Mouse (Mus musculus): ENCODE data around the gene Masp1. TPM values are rescaled to one million over a fixed set of nuclear protein-coding genes. Genes with fewer than 3 reads are reported as not detected.

Masp1 gene
- total RNA-seq, 2 experiments from 2014 or later, result 14.7 to 15.2 TPM

GRCm38 (mm10) chr16:23471551-23471950 lies 49.1 kb downstream of the Masp1 start:
- no peak for DNase-seq (ENCODE audit: extremely low spot score in 1 of 2, low spot score in 1 of 2)

DNA sequence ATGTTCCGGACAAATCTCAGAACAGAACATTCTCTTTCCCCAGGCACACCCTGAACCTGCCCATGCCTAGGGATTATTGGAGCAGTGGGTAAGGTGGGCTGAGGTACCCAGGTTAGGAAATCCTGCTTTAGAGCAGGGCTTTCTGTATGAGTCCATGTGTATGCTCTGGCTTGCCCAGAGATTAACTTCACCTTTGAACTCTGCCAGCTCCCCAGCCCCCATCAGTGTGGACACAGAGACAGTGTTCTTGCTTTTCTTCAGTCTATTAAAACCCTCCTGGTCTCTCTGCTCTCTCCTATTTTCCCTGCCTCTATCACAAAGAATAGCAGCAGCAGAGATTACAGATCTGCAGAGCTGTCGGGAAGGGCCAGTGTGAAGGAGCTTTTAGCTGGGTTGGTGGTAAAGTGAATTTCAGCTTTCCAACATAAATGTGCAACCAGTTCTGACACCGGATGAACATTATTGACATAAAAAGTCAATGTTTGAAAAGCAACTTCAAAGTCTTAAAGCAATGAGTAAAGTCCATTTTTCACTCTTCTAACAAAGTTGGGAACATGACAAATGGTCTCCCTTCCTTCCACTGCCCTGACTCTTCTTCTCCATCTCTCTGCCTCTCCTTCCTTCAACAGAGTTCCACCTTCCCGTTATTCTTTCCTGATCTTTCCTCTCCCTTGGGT lies 56.8 kb downstream of the Masp1 start:
- no peak for DNase-seq (ENCODE audit: extremely low spot score in 1 of 2, low spot score in 1 of 2)

GRCm38 (mm10) chr16:23458906-23459588 lies 61.6 kb downstream of the Masp1 start:
- no peak for DNase-seq (ENCODE audit: extremely low spot score in 1 of 2, low spot score in 1 of 2)

- DNase-seq (ENCODE audit: extremely low spot score in 1 of 2, low spot score in 1 of 2), result no peak
Observed at GRCm38 (mm10) chr16:23457338-23457737, 63.3 kb downstream of the Masp1 start.

DNA sequence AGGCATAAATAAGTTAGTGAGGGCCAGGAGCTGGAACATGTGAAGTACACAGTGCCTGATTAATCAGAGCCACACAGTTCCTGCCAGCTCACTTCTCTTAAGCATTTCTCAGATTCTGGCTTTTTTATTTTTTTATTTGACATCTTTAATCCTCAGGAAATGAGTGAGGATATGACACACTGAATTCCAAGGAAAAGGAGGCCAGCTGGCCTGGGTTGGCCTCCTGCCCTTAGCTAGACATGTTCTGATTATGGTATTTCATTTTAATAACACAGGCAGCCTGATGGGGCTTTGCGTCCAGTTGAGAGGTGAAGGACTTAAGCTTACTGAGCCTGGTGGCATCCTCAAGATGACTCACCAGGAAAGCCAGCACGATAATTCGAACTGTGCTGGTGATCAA lies 64.1 kb downstream of the Masp1 start:
- DNase-seq (ENCODE audit: extremely low spot score in 1 of 2, low spot score in 1 of 2), result no peak

DNA sequence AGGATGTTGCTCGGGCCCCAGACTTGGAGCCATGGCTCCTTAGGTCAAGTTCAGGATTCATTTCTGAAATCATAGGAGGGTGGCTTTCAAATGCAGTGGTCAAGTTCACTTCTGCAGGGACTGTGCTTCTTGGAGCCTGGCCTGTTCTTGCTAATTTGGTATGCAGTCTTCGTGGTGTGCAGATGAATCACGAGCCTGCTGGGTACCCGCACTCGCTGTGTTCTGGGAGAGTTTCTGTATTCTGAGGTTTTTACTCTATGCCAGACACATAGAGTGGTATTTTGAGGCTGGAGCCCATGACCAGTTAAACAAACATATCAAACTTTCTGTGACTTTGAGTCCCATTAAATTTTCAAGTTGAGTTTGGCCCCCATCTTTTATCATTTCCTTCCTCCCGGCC lies 66.2 kb downstream of the Masp1 start:
- DNase-seq (ENCODE audit: extremely low spot score in 1 of 2, low spot score in 1 of 2), result no peak

- DNase-seq (ENCODE audit: extremely low spot score in 1 of 2, low spot score in 1 of 2), result peak; percentile 44 to 70
Observed at GRCm38 (mm10) chr16:23452476-23452875, 68.1 kb downstream of the Masp1 start.

DNA sequence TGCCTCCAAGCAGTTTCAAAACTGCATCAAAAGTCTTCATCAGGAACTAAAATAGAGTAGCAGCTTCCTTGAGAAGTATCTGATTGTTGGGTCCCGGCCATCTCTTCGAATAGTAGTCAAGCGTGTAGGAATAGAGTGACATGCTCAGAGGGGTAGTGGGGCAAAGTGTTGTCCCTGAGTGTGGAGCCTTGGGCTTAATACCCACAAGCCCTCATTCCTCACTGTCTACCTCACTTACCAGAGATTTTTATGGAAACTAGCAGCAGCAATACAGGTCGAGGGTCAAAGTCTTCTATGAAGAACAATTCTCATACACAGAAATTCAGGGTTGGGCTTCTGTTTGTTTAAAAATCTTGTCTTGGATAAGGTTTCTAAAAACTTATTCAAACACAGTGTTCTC lies 69.8 kb downstream of the Masp1 start:
- no peak for DNase-seq (ENCODE audit: extremely low spot score in 1 of 2, low spot score in 1 of 2)

DNA sequence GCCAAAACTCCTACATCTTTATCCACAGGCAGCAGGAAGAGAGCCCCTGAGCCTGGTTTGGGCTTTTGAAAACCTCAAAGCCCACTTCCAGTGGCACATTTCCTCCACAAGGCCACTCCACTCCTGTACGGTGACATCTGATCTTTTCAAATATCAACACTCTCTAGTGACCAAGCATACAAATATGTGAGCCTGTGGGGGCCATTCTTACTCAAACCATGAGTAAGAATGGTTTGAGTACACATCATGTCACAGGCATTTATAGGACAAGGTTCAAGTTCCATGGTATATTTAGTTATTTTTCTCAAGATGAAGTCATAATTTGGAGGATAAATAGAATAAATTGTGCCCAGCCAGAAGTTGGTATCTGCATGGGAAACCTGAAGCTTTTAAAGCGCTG lies 70.7 kb downstream of the Masp1 start:
- no peak for DNase-seq (ENCODE audit: extremely low spot score in 1 of 2, low spot score in 1 of 2)

GRCm38 (mm10) chr16:23444231-23444630 lies 76.4 kb downstream of the Masp1 start:
- no peak for DNase-seq (ENCODE audit: extremely low spot score in 1 of 2, low spot score in 1 of 2)

GRCm38 (mm10) chr16:23437404-23438166 lies 83.0 kb downstream of the Masp1 start:
- no peak for DNase-seq (ENCODE audit: extremely low spot score in 1 of 2, low spot score in 1 of 2)

DNA sequence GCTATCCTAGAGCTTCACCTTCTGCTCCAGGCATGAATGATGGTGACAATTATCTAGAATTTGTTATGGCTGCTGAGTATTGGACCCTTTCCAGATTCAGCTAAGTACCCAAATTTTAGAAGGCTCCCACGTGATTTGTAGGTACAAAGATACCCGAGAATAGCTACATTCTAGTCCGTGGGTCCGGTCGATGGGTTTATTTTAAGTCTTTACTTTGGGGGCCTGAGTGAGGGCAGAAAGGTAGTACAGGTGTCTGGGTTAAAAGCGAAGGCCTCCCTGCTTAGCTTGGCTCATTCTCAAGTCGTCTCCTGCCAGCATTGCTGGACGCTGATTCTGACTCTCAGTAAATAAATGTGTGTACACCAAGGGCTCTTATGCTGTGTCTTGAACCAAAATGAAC lies 90.6 kb downstream of the Masp1 start:
- DNase-seq (ENCODE audit: extremely low spot score in 1 of 2, low spot score in 1 of 2), result no peak

GRCm38 (mm10) chr16:23428647-23429319 lies 91.8 kb downstream of the Masp1 start, which contains the start of gene Rtp1:
Gene Rtp1 (plus strand): TSS chr16:23429133.
- DNase-seq (ENCODE audit: extremely low spot score in 1 of 2, low spot score in 1 of 2), result no peak

GRCm38 (mm10) chr16:23427701-23428100 lies 92.9 kb downstream of the Masp1 start:
- no peak for DNase-seq (ENCODE audit: extremely low spot score in 1 of 2, low spot score in 1 of 2)

DNA sequence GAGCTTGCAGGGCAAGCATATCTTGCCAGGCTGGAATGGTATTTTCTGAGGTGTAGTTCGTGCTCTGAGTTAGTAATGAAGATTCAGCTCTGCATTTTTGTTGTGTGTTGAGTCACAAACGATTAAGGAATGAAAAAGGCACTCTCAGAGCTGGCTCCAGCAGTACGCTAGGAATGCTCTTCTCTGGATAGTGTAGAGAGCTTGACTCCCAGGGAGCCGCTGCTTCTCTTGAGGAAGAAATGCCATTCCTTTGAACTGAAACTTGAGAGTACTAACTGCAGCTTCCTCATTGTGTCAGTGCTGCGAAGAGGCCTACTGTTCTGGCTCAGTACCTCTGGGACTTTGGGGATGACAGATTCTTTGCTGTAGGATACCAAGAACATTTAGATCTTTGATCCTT lies 96.8 kb downstream of the Masp1 start:
- no peak for DNase-seq (ENCODE audit: extremely low spot score in 1 of 2, low spot score in 1 of 2)

GRCm38 (mm10) chr16:23419565-23420085 lies 101.0 kb downstream of the Masp1 start:
- DNase-seq (ENCODE audit: extremely low spot score in 1 of 2, low spot score in 1 of 2), result no peak

- no peak for DNase-seq (ENCODE audit: extremely low spot score in 1 of 2, low spot score in 1 of 2)
Observed at GRCm38 (mm10) chr16:23417456-23418240, 103.0 kb downstream of the Masp1 start.

- DNase-seq (ENCODE audit: extremely low spot score in 1 of 2, low spot score in 1 of 2), result no peak
Observed at GRCm38 (mm10) chr16:23416657-23417293, 103.8 kb downstream of the Masp1 start.

- no peak for DNase-seq (ENCODE audit: extremely low spot score in 1 of 2, low spot score in 1 of 2)
Observed at GRCm38 (mm10) chr16:23416261-23416656, 104.4 kb downstream of the Masp1 start.

All from layer of hippocampus, postnatal 25 days (tissue).